Mouse (Mus musculus): ENCODE data around the gene Adm.

Adm gene

GRCm38 (mm10) chr7:110668247-110668646 lies 40.8 kb downstream of the Adm start:
- DNase-seq: peak in 1 of 2 experiments; percentile 7

- peak; percentile 16 to 17 for DNase-seq
Measured at GRCm38 (mm10) chr7:110668756-110669155, 41.3 kb downstream of the Adm start.

GRCm38 (mm10) chr7:110671121-110671680 lies 43.7 kb downstream of the Adm start:
- no peak for DNase-seq
